Mouse (Mus musculus) forebrain, embryonic 13.5 days (tissue): ENCODE results near the gene Acsf3. TPM values are rescaled to one million over a fixed set of nuclear protein-coding genes. Genes with fewer than 3 reads are reported as not detected.

Experiments
- ATAC-seq: fragments of 200-750 bp; cut with Nextera tagmentation; 2 replicates; pipeline ENCODE4 v1.8.0; 2017
- H3K27ac ChIP-seq: fragments of 300-500 bp; sonication (generic); 2 replicates; pipeline ENCODE4 v1.5.1; 2015; ENCODE audit warnings: inconsistent platforms, mild to moderate bottlenecking, moderate library complexity
- H3K27me3 ChIP-seq: fragments of 300-500 bp; sonication (generic); 2 replicates; pipeline ENCODE4 v1.6.1; 2015; ENCODE audit warnings: mild to moderate bottlenecking, inconsistent platforms
- H3K36me3 ChIP-seq: fragments of 300-500 bp; sonication (generic); 2 replicates; pipeline ENCODE4 v1.6.1; 2015; ENCODE audit warnings: mild to moderate bottlenecking, inconsistent platforms; ENCODE audit not compliant: poor library complexity, severe bottlenecking
- H3K4me1 ChIP-seq: fragments of 300-500 bp; sonication (generic); 2 replicates; pipeline ENCODE4 v1.6.1; 2015; ENCODE audit warnings: inconsistent platforms
- H3K4me2 ChIP-seq: fragments of 300-500 bp; sonication (generic); 2 replicates; pipeline ENCODE4 v1.6.1; 2015; ENCODE audit warnings: inconsistent platforms, mild to moderate bottlenecking, moderate library complexity
- H3K4me3 ChIP-seq: fragments of 300-500 bp; sonication (generic); 2 replicates; pipeline ENCODE4 v1.5.1; 2015; ENCODE audit warnings: mild to moderate bottlenecking, inconsistent platforms
- H3K9ac ChIP-seq: fragments of 300-500 bp; sonication (generic); 2 replicates; pipeline ENCODE4 v1.6.1; 2015; ENCODE audit warnings: mild to moderate bottlenecking, inconsistent platforms
- H3K9me3 ChIP-seq: fragments of 300-500 bp; sonication (generic); replicated peaks from 2 replicates; pipeline ENCODE4 v1.6.1; 2016; ENCODE audit warnings: inconsistent platforms
- WGBS: fragments of 180-500 bp; shearing (Covaris S2); methylation state at CpG from one replicate; pipeline ENCODE4 v1.1.7; 2015; 5-methylcytosine and 5-hydroxymethylcytosine counted together
- polyA plus RNA-seq: library from polyadenylated mRNA; unstranded; fragments of >200 nt; fragmentation: Nextera tagmentation; extraction: Ambion mirVana; gene quantifications from 2 replicates; pipeline ENCODE4 v1.2.1, GENCODE M21; 2015

The Acsf3 gene
- polyA plus RNA-seq, 1 experiment from 2014 or later = 15.4 TPM

DNA sequence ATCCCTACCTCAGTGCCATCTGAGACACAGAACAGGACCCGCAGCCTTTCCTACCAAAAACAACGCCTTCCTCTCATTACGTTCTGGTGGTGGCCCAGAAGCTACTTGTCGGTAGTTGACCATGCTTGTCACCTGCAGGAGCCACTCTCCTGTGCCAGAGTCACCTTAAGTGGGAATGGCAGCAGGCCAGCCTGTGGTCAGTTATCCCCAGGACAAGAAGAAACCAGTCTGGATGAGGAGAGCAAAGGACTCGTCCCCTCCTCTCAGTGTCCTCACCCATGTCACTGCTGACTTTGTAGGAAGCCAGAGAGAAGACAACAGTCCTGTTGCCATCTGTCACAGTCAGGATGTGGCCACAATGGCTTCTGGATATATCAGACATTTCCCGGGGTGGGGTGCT, 41.7 kb downstream of the Acsf3 start:
- Histone ChIP-seq H3K9me3 (no peaks in the 10 kb centered on the region), H3K9ac (no peak overlapping the region), H3K4me2 (no peak overlapping the region), H3K4me1 (peaks cover 25% of the 10 kb centered on the region), H3K27ac (no peak overlapping the region), H3K27me3 (0 out of 2 replicates have a peak, but pooled peaks cover 3% of the 10 kb centered on the region), H3K36me3 (peaks cover 11% of the 10 kb centered on the region; the same call in 1 of the 2 replicates), H3K4me3 (no peak overlapping the region)
- 92% methylated on average over 6 of the region's 6 CpGs for WGBS
- ATAC-seq = no peak

DNA sequence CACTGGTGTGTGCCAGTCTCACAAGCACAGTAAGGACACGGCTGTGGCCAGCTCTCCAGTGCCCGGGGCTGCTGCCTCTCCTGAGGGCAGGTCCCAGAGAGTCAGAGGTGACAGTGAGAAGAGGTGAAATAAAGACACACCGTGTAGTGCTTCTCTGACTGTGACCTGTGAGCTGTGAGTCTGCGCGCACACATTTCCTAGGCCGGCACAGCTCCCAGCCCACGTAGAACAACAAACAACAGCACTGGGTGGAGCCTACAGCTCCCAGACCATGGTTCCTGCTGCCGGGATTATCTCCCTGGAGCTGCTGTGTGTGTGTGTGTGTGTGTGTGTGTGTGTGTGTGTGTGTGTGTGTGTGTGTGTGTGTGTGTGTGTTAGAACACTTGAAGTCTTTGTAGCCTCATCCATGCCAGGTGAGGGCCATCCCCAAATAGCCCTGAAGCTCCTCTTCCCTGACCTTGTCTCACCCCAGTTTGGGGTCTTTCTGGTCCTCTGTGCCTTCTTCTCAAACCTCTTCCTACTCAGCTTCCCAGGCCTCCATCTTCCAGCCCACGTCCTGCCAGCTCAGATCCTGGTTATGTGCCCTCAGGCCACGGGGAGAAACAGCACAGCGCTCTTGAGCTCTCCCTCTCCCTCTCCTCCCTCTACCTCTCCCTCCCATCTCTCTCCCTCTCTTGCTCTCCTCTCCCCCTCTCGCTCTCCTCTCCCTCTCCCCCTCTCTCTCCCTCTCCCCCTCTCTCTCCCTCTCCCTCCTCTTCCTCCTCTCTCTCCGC, 42.6 kb downstream of the Acsf3 start:
- H3K4me3 ChIP-seq = no peak overlapping the region
- 33% methylated on average over 13 of the region's 13 CpGs for WGBS
- no peaks in the 10 kb centered on the region for H3K9me3 ChIP-seq
- H3K4me2 ChIP-seq = no peak overlapping the region
- no peak for ATAC-seq
- no peak overlapping the region for H3K9ac ChIP-seq
- no peaks in the 10 kb centered on the region for H3K27me3 ChIP-seq
- H3K4me1 ChIP-seq = peaks cover 17% of the 10 kb centered on the region; the same call in 1 of the 2 replicates
- peaks cover 11% of the 10 kb centered on the region; the same call in 1 of the 2 replicates for H3K36me3 ChIP-seq
- H3K27ac ChIP-seq = no peak overlapping the region

GRCm38 (mm10) chr8:122819776-122820175, 44.5 kb downstream of the Acsf3 start:
- ATAC-seq = no peak
- no peak overlapping the region for H3K27ac ChIP-seq
- WGBS = 84% methylated on average over 11 of the region's 11 CpGs
- no peak overlapping the region for H3K9ac ChIP-seq
- peaks cover 20% of the 10 kb centered on the region for H3K4me1 ChIP-seq
- H3K9me3 ChIP-seq = no peaks in the 10 kb centered on the region
- no peak overlapping the region for H3K4me2 ChIP-seq
- peaks cover under 1% of the 10 kb centered on the region; the same call in 1 of the 2 replicates for H3K36me3 ChIP-seq
- H3K4me3 ChIP-seq = no peak overlapping the region
- no peaks in the 10 kb centered on the region for H3K27me3 ChIP-seq

GRCm38 (mm10) chr8:122824571-122824970, 49.3 kb downstream of the Acsf3 start:
- Histone ChIP-seq H3K4me2 (no peak overlapping the region), H3K27me3 (peaks cover 16% of the 10 kb centered on the region; the same call in 1 of the 2 replicates), H3K4me3 (no peak overlapping the region), H3K9ac (no peak overlapping the region), H3K9me3 (no peaks in the 10 kb centered on the region), H3K4me1 (peaks cover 18% of the 10 kb centered on the region), H3K36me3 (no peaks in the 10 kb centered on the region), H3K27ac (0 out of 2 replicates have a peak overlapping the region, but pooled peaks have one; percentile 7)
- ATAC-seq = no peak; the same call in 1 of the 2 replicates
- whole genome bisulfite sequencing = 38% methylated on average over 5 of the region's 5 CpGs

GRCm38 (mm10) chr8:122824986-122825385, 49.7 kb downstream of the Acsf3 start:
- Histone ChIP-seq H3K36me3 (no peaks in the 10 kb centered on the region), H3K9ac (no peak overlapping the region), H3K4me2 (no peak overlapping the region), H3K4me1 (peaks cover 18% of the 10 kb centered on the region), H3K9me3 (no peaks in the 10 kb centered on the region), H3K27ac (no peak overlapping the region), H3K4me3 (no peak overlapping the region), H3K27me3 (peaks cover 16% of the 10 kb centered on the region; the same call in 1 of the 2 replicates)
- ATAC-seq = no peak
- 72% methylated on average over 9 of the region's 9 CpGs for WGBS

GRCm38 (mm10) chr8:122825408-122825807, 50.1 kb downstream of the Acsf3 start:
- no peak for ATAC-seq
- 71% methylated on average over 8 of the region's 8 CpGs for WGBS
- H3K9ac ChIP-seq = no peak overlapping the region
- peaks cover 16% of the 10 kb centered on the region; the same call in 1 of the 2 replicates for H3K27me3 ChIP-seq
- H3K4me1 ChIP-seq = peaks cover 21% of the 10 kb centered on the region
- H3K4me2 ChIP-seq = no peak overlapping the region
- no peak overlapping the region for H3K27ac ChIP-seq
- H3K4me3 ChIP-seq = no peak overlapping the region
- H3K36me3 ChIP-seq = no peaks in the 10 kb centered on the region
- H3K9me3 ChIP-seq = no peaks in the 10 kb centered on the region

DNA sequence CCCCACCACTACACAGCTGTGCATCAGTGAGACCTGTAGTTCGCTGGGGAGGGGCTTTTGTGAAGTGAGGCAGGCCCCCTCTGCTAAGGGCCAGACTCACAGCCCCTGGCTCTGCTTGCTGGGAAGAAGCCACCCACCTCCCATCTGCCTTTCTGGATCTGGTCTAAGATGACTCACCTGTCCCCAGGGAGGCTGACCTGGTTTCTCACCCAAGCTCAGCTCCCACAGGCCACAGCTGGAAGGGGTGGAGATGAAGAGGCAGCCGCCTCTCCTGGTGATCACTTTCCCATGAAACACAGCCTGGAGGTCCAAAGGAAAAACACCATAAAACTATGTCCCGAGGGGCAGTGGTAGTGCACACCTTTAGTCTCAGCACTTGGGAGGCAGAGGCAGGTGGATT, 54.1 kb downstream of the Acsf3 start:
- H3K4me2 ChIP-seq = no peak overlapping the region
- no peaks in the 10 kb centered on the region for H3K9me3 ChIP-seq
- no peaks in the 10 kb centered on the region for H3K36me3 ChIP-seq
- WGBS = 82% methylated on average over 3 of the region's 3 CpGs
- H3K9ac ChIP-seq = no peak overlapping the region
- ATAC-seq = no peak
- H3K4me3 ChIP-seq = no peak overlapping the region
- peaks cover 27% of the 10 kb centered on the region for H3K27me3 ChIP-seq
- no peak overlapping the region for H3K27ac ChIP-seq
- peaks cover 17% of the 10 kb centered on the region for H3K4me1 ChIP-seq

- Histone ChIP-seq H3K4me3 (no peak overlapping the region), H3K9me3 (no peaks in the 10 kb centered on the region), H3K4me1 (peaks cover 7% of the 10 kb centered on the region; the same call in 1 of the 2 replicates), H3K9ac (no peak overlapping the region), H3K27me3 (peaks cover 27% of the 10 kb centered on the region), H3K27ac (no peak overlapping the region), H3K36me3 (no peaks in the 10 kb centered on the region), H3K4me2 (no peak overlapping the region)
- peak; percentile 88 for ATAC-seq
- 38% methylated on average over 8 of the region's 8 CpGs for WGBS
Measured at GRCm38 (mm10) chr8:122830349-122831061, 55.2 kb downstream of the Acsf3 start.

GRCm38 (mm10) chr8:122834416-122834815, 59.1 kb downstream of the Acsf3 start:
- no peak overlapping the region for H3K4me2 ChIP-seq
- no peak overlapping the region for H3K9ac ChIP-seq
- no peak overlapping the region for H3K27ac ChIP-seq
- no peak for ATAC-seq
- peaks cover 3% of the 10 kb centered on the region; the same call in 1 of the 2 replicates for H3K4me1 ChIP-seq
- H3K36me3 ChIP-seq = no peaks in the 10 kb centered on the region
- peaks cover 13% of the 10 kb centered on the region for H3K27me3 ChIP-seq
- WGBS = 89% methylated on average over 8 of the region's 8 CpGs
- no peaks in the 10 kb centered on the region for H3K9me3 ChIP-seq
- no peak overlapping the region for H3K4me3 ChIP-seq

GRCm38 (mm10) chr8:122834971-122835370, 59.7 kb downstream of the Acsf3 start:
- no peak overlapping the region for H3K27ac ChIP-seq
- 25% methylated on average over 8 of the region's 8 CpGs for WGBS
- no peak overlapping the region for H3K9ac ChIP-seq
- no peaks in the 10 kb centered on the region for H3K36me3 ChIP-seq
- peaks cover 3% of the 10 kb centered on the region; the same call in 1 of the 2 replicates for H3K4me1 ChIP-seq
- peak; percentile 46; the same call in 1 of the 2 replicates for ATAC-seq
- peaks cover 11% of the 10 kb centered on the region for H3K27me3 ChIP-seq
- H3K9me3 ChIP-seq = no peaks in the 10 kb centered on the region
- H3K4me2 ChIP-seq = no peak overlapping the region
- no peak overlapping the region for H3K4me3 ChIP-seq

DNA sequence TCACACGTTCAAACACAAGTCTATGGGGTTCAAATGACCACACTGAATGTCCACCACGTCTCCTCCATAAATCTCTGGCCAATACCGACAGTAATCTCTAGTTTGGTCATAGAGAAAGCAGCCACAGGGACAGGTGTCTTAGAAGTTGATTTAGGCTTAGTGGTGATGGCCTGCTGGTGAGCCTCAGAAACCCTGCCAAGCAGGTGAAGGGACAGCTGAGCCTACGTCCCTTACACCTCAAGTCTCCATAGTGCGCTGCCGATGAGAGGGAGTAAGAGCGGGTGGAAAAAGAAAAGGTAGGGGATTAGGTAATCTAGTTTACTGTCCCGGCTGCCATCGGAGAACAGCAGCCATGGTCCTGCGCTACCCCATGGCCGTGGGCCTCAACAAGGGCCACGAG, 60.9 kb downstream of the Acsf3 start:
- H3K27me3 ChIP-seq = peaks cover 7% of the 10 kb centered on the region
- no peaks in the 10 kb centered on the region for H3K36me3 ChIP-seq
- no peak for ATAC-seq
- no peak overlapping the region for H3K9ac ChIP-seq
- no peak overlapping the region for H3K27ac ChIP-seq
- no peaks in the 10 kb centered on the region for H3K4me1 ChIP-seq
- no peak overlapping the region for H3K4me2 ChIP-seq
- WGBS = 88% methylated on average over 12 of the region's 12 CpGs
- H3K9me3 ChIP-seq = no peaks in the 10 kb centered on the region
- no peak overlapping the region for H3K4me3 ChIP-seq

- 94% methylated on average over 13 of the region's 13 CpGs for WGBS
- Histone ChIP-seq H3K27me3 (peaks cover 2% of the 10 kb centered on the region), H3K9me3 (no peaks in the 10 kb centered on the region), H3K4me2 (no peak overlapping the region), H3K4me3 (no peak overlapping the region), H3K36me3 (no peaks in the 10 kb centered on the region), H3K4me1 (no peaks in the 10 kb centered on the region), H3K9ac (no peak overlapping the region), H3K27ac (no peak overlapping the region)
- no peak for ATAC-seq
Measured at GRCm38 (mm10) chr8:122836696-122837095, 61.4 kb downstream of the Acsf3 start.
